Mouse (Mus musculus) lung, adult 2 months (tissue): ENCODE results near the gene Nxf1.

ENCODE experiments used
- CTCF ChIP-seq: fragments of 200-500 bp; IDR thresholded peaks from 2 replicates; pipeline ENCODE4 v1.5.1; 2011; ENCODE audit warnings: mild to moderate bottlenecking, low read length, control low read depth; ENCODE audit not compliant: insufficient read depth
- POLR2A ChIP-seq: fragments of 200-500 bp; IDR thresholded peaks from 2 replicates; pipeline ENCODE4 v1.6.1; 2011; ENCODE audit warnings: low read depth, mild to moderate bottlenecking, control low read depth, low read length, borderline replicate concordance; ENCODE audit errors: extremely low read depth

- TF ChIP-seq POLR2A (no peak), CTCF (no peak)
These were observed 49.9 kb downstream of the Nxf1 start for GRCm38 (mm10) chr19:8806810-8807209.
